Mouse (Mus musculus) midbrain, embryonic 10.5 days (tissue): ENCODE data around the gene Dad1. TPM values are rescaled to one million over a fixed set of nuclear protein-coding genes. Genes with fewer than 3 reads are reported as not detected.
"Not testable (repeated sequence)": the region's sequence is repeated elsewhere in the genome, so short reads cannot be mapped to it uniquely, and the experiment has no call there.

Experiments
- DNase-seq: peaks from one replicate; pipeline ENCODE4 v3.0.0-alpha.2; 2017; ENCODE audit warnings: low spot score
- H3K27ac ChIP-seq: fragments of 300-500 bp; sonication (generic); replicated peaks from 2 replicates; pipeline ENCODE4 v1.5.1; 2016; ENCODE audit warnings: mild to moderate bottlenecking
- H3K27me3 ChIP-seq: fragments of 300-500 bp; sonication (generic); 2 replicates; pipeline ENCODE4 v1.6.1; 2016; ENCODE audit warnings: low read depth, mild to moderate bottlenecking; ENCODE audit not compliant: poor library complexity, severe bottlenecking
- H3K36me3 ChIP-seq: fragments of 300-500 bp; sonication (generic); 2 replicates; pipeline ENCODE4 v1.6.1; 2016; ENCODE audit warnings: mild to moderate bottlenecking, moderate library complexity
- H3K4me1 ChIP-seq: fragments of 300-500 bp; sonication (generic); 2 replicates; pipeline ENCODE4 v1.6.1; 2016
- H3K4me3 ChIP-seq: fragments of 300-500 bp; sonication (generic); 2 replicates; pipeline ENCODE4 v1.5.1; 2016; ENCODE audit warnings: mild to moderate bottlenecking, moderate library complexity
- H3K9me3 ChIP-seq: fragments of 300-500 bp; sonication (generic); replicated peaks from 2 replicates; pipeline ENCODE4 v1.6.1; 2016; ENCODE audit warnings: mild to moderate bottlenecking
- WGBS: fragments of 180-500 bp; shearing (Covaris S2); methylation state at CpG from one replicate; pipeline ENCODE4 v1.1.7; 2016; 5-methylcytosine and 5-hydroxymethylcytosine counted together
- polyA plus RNA-seq: library from polyadenylated mRNA; unstranded; fragments of >200 nt; fragmentation: Nextera tagmentation; extraction: Ambion mirVana; gene quantifications from 2 replicates; pipeline ENCODE4 v1.2.1, GENCODE M21; 2016

Gene Dad1
- polyA plus RNA-seq, 1 experiment from 2014 or later, result 244 TPM

DNA sequence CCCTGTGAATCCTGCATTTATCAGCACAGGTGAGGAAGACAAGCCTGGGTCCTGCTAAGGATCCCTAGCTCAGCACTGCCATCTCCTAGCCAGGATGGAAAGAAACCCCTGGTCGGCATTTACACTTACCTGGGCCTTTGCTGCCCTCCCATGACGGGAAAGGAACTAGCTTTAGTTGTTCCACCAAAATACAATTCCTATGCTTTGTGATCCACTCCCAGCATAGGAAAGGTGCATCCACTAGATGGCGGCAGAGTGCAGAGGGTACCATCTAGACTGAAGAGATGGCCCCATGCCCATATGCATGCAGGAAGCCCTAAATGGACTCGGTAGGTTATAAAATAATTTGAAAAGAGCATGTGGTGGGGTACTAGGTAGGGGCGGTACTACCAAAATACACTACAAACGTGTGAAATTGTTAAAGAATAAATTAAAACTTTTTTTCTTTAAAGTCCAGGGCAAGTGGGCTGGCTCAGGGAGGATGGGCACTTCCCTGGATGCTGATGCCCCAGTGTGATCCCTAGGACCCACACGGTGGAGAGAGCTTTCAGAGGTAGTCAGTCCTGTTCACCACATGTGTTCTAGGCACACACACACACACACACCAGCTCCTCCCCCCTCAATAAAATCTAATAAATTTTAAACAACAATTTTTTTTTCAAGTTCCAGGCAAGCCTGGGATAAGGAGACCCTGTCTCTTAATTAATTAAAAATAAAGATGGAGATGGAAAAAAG lies 14.7 kb downstream of the Dad1 start:
- no peak overlapping the region for H3K4me3 ChIP-seq
- peaks cover 60% of the 10 kb centered on the region for H3K36me3 ChIP-seq
- 23% methylated on average over 7 of the region's 7 CpGs for WGBS
- H3K27me3 ChIP-seq, result no peaks in the 10 kb centered on the region
- peak; percentile 69 for DNase-seq
- no peak overlapping the region for H3K27ac ChIP-seq
- H3K9me3 ChIP-seq, result 0 out of 2 replicates have a peak, but pooled peaks cover 5% of the 10 kb centered on the region
- peaks cover 10% of the 10 kb centered on the region for H3K4me1 ChIP-seq

DNA sequence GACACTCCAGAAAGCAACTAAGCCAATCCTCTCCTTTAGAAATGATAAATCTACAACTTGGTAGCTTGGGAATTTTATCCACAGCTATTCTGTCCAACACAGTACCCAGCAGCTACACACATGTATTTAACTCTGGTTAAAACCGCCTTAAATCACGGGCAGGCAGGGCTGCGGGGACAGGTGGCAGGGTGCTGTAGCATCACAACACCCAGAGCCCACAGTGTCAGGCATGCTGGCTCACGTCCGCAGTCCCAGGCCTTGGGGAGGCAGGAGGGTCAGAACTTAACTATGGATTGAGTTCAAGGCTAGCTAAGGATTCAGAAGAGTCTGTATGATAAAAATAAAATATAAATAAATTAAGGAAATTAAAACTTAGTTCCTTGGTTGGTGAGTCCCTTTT lies 17.0 kb downstream of the Dad1 start:
- DNase-seq, result no peak
- H3K4me3 ChIP-seq, result no peak overlapping the region
- 90% methylated on average over 5 of the region's 5 CpGs for WGBS
- H3K27ac ChIP-seq, result no peak overlapping the region
- 0 out of 2 replicates have a peak, but pooled peaks cover 3% of the 10 kb centered on the region for H3K9me3 ChIP-seq
- no peaks in the 10 kb centered on the region for H3K27me3 ChIP-seq
- H3K4me1 ChIP-seq, result peaks cover 12% of the 10 kb centered on the region; the same call in 1 of the 2 replicates
- H3K36me3 ChIP-seq, result peaks cover 47% of the 10 kb centered on the region

DNA sequence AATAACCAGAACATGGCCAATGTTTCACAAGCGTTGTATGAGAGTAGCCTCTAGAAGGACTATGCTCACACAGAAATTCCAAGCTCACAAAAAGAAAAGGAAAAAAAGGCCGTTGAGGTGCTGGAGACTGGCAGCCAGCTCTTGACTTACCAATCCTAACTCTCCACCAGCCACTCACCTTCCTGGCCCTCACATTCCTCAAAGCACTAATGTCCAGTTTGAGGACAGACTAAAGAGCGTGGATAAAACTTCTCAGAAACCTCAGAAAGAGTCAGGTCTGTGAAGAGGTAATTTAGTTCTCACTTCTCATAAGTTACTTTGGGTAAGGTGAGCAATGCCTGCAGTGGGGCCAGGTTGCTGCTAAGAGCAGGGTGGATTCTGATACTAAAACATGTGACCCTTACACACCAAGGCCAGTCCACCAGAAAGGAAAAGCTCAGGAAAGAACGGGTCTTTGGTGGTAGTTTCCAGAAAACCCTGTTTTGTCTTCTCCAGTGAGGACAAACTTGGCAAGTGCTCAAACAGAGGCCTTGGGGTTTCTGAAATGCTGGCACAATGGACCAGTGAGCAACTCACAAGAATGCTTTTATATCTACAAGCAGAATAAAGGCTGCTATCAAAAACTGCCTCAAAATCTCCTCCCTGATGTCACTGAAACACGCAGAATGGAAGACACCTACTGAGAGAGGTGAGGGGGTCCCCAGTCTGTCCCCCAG lies 17.9 kb downstream of the Dad1 start:
- H3K27ac ChIP-seq, result no peak overlapping the region
- 87% methylated on average over 5 of the region's 5 CpGs for WGBS
- H3K36me3 ChIP-seq, result peaks cover 38% of the 10 kb centered on the region
- DNase-seq, result no peak
- no peaks in the 10 kb centered on the region for H3K9me3 ChIP-seq
- H3K27me3 ChIP-seq, result no peaks in the 10 kb centered on the region
- no peak overlapping the region for H3K4me3 ChIP-seq
- H3K4me1 ChIP-seq, result peaks cover 12% of the 10 kb centered on the region; the same call in 1 of the 2 replicates

DNA sequence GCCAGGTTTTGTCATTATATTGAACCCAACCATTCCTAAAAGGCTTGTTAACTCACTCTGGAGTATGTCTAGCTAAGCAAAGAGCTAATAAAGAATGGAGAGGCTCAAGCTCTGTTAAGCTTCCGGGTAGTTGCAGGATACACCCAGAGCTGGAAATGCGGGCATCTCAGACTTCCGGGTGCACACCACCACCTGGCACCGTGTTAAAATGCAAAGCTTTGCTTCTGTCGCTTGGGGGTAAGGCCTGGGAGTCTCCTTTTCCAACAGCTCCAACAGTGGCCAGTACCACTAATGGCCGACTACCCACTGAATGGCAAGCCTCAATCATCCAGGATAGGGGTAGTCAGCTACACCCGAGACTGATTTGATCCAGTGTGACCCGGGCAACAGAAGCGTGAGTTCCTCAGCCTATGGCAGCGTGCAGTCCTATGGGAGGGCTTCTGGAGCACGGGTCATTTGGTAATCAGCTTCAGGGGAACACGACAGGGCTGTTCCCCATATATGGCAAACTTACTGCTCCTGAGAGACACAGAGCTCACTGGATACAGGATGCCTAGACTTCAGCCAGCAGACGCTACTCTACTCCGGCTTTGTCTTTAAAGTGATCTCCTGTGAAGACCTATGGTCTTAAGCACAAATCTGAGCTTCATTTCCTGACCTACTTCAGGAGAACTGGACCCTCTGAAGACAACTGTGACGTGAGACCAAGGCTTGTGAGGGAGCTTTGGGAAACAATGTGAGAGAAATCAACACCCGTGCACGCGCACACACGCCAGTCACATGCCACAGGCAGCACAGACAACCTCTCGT lies 19.5 kb downstream of the Dad1 start:
- no peak overlapping the region for H3K4me3 ChIP-seq
- no peaks in the 10 kb centered on the region for H3K9me3 ChIP-seq
- DNase-seq, result no peak
- H3K27ac ChIP-seq, result no peak overlapping the region
- H3K36me3 ChIP-seq, result peaks cover 28% of the 10 kb centered on the region
- H3K4me1 ChIP-seq, result peaks cover 13% of the 10 kb centered on the region
- no peaks in the 10 kb centered on the region for H3K27me3 ChIP-seq
- WGBS, result 85% methylated on average over 20 of the region's 20 CpGs

DNA sequence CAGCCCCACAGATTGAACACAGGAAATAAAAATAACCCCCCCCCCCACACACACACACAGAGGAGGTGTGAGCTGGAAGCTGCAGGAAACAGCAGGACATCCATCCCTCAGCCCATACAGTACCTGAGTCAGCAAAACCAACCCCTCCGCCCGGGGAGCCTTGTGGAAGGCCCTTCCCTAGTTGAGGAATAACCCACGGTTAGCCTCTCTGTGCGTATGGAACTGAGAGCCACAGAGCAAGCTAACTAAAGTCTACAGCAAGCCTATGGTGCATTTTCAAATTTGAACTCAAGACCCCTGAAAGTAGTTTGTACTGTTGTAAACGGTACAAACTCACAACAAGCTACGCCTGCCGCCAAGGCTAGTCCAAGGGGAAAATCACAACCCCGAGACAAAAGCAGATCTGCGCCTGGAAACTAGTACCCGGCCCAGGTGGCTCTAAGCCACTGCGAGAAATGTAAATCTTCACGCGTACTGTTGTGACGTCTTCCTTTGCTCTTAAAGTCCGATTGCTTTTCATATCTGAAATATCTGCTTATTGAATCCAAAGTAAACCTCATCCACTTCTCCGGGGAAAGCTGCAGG lies 20.3 kb downstream of the Dad1 start:
- 79% methylated on average over 16 of the region's 16 CpGs for WGBS
- 0 out of 2 replicates have a peak overlapping the region, but pooled peaks have one; percentile 19 for H3K27ac ChIP-seq

DNA sequence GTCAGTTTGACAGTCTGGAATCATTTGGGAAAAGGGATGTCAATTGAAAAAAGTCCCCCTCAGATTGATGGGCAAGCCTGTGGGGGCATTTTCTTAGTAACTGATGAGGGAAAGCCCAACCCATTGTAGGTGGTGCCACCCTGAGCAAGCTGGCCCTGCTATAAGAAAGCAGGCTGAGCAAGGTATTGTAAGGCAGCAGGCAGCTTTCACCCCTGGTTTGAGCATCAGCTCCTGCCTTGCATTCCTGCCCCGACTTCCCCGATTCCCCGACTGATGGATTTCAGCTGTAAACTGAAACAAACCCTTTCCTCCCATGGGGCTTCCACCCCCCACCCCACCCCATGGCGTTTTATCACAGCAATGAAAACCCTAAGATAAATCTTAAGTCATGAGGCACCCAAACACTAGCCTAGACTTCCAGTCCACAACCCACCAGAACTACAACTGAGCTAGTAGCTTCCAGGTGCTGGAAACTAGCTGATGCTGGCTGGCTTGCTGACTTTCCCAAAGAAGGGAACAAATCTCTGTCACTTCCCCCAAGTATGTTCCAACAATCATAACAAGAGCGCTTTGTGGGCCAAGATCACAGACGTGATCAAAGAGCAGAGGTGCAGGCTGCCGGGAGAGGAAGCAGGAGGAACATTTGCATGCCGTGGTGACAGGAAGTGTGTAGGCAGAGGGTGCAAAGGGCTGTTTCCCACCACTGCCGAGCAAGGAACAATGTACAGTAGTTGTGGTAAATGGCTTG lies 20.9 kb downstream of the Dad1 start:
- Histone ChIP-seq H3K27me3 (no peaks in the 10 kb centered on the region), H3K4me3 (no peak overlapping the region), H3K36me3 (peaks cover 19% of the 10 kb centered on the region), H3K9me3 (no peaks in the 10 kb centered on the region), H3K4me1 (peaks cover 28% of the 10 kb centered on the region), H3K27ac (0 out of 2 replicates have a peak overlapping the region, but pooled peaks have one; percentile 19)
- 61% methylated on average over 9 of the region's 9 CpGs for WGBS
- DNase-seq, result no peak

More for the DNA sequence above, 20.3 kb downstream of the Dad1 start:
- peaks cover 24% of the 10 kb centered on the region for H3K36me3 ChIP-seq
- no peak for DNase-seq
- no peak overlapping the region for H3K4me3 ChIP-seq
- H3K9me3 ChIP-seq, result no peaks in the 10 kb centered on the region
- peaks cover 21% of the 10 kb centered on the region for H3K4me1 ChIP-seq
- no peaks in the 10 kb centered on the region for H3K27me3 ChIP-seq

DNA sequence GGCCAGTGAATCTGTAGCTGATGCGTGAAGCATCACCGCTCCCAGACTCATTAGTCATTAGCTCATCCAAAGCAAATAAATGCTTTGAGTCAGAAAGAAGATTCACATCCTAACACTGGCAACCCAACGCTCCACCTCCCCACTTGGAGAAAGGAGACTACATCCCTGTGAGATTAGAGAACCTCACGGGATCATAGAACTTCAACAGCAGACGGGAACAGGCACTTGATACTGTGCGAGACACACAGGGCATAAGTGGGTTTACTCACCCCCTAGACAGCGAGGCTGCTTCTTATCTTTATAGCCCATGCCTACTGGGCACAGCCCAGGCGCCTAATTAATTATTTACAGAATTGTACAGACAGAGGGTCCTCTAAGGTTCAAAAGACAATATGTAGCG lies 21.8 kb downstream of the Dad1 start:
- H3K27me3 ChIP-seq, result peaks cover 5% of the 10 kb centered on the region
- WGBS, result 87% methylated on average over 9 of the region's 9 CpGs
- H3K9me3 ChIP-seq, result no peaks in the 10 kb centered on the region
- DNase-seq, result no peak
- peaks cover 16% of the 10 kb centered on the region for H3K36me3 ChIP-seq
- no peak overlapping the region for H3K27ac ChIP-seq
- no peak overlapping the region for H3K4me3 ChIP-seq
- peaks cover 33% of the 10 kb centered on the region for H3K4me1 ChIP-seq

DNA sequence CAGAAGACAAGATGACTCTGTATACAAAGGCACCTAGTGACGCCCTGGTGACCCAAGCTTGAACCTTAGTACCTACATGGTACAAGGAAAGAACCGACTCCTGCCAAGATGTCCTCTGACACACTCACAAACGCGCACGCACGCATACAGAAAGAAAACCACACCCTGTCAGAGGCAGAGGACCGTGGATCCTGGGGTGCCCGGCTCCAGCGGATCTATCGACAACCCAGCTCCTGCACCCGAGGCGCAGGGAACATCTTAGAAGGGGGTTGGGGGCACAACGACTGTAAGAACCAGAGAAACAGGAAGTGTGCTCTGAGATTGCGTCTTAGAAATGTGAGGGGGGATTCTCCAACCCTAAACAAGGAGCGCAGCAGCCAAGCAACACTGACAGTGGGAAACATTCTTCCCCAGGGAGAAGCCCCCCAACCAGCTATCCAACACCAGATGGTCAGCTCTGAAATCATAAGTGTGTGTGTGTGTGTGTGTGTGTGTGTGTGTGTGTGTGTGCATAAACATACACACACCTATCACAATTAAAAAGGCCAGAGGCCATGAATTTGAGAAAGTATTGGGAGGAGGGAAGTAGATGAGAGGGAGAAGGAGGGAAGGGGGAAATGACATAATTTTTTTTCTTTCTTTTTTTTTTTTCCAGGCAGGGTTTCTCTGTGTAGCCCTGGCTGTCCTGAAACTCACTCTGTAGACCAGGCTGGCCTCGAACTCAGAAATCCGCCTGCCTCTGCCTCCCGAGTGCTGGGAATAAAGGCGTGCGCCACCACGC lies 22.5 kb downstream of the Dad1 start:
- no peak for DNase-seq
- Histone ChIP-seq H3K36me3 (peaks cover 16% of the 10 kb centered on the region), H3K9me3 (no peaks in the 10 kb centered on the region), H3K27me3 (peaks cover 7% of the 10 kb centered on the region), H3K27ac (no peak overlapping the region), H3K4me1 (peaks cover 33% of the 10 kb centered on the region), H3K4me3 (no peak overlapping the region)
- 85% methylated on average over 21 of the region's 21 CpGs for WGBS

DNA sequence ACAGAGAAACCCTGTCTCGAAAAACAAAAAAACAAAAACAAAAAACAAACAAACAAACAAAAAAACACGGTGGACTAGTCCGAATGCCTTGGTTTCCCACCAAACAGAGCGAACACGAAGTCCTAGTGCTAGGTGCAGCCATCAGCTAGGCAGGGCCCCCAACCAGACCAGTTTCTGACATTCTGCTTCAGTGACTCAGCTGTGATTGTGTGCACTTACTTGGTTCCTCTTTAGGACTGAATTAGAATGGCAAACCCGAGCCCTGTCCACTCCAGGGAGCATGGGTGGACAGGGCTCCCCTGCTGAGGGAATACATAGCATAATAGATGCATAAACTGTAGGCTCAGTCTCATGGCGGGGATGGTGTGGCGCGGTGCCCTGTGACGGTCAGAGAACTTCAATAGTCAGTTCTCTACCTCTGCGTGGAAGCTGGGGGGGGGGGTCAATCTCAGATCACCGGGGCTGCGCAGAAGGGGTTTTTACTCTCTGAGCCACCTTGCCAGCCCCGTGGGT lies 23.2 kb downstream of the Dad1 start:
- WGBS, result 89% methylated on average over 14 of the region's 14 CpGs
- DNase-seq, result no peak
- H3K27me3 ChIP-seq, result peaks cover 7% of the 10 kb centered on the region
- H3K4me3 ChIP-seq, result no peak overlapping the region
- peaks cover 33% of the 10 kb centered on the region for H3K4me1 ChIP-seq
- peaks cover 15% of the 10 kb centered on the region for H3K36me3 ChIP-seq
- H3K9me3 ChIP-seq, result no peaks in the 10 kb centered on the region
- 0 out of 2 replicates have a peak overlapping the region, but pooled peaks have one; percentile 9 for H3K27ac ChIP-seq

DNA sequence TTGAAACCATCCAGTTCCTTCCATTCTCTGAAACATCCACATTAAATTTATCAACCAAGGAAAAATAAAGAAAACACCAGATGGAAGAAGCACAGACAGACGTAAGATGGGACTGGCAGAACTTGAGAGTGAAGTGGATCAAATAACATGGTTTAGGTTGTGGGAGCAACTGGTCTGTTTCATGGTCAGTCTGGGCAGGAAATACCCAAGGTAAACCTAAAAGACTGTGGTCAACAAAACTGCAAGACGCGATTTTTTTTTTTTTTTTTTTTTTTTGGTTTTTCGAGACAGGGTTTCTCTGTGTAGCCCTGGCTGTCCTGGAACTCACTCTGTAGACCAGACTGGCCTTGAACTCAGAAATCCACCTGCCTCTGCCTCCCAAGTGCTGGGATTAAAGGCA lies 24.1 kb downstream of the Dad1 start:
- H3K27me3 ChIP-seq, DNase-seq, H3K4me3 ChIP-seq, H3K36me3 ChIP-seq, H3K9me3 ChIP-seq, H3K27ac ChIP-seq: not testable (repeated sequence)
- WGBS, result 74% methylated on average over 3 of the region's 4 CpGs
- peaks cover 36% of the 10 kb centered on the region for H3K4me1 ChIP-seq
